Mouse (Mus musculus) testis, adult 2 months (tissue): ENCODE data around the gene Rad17.

ENCODE experiments used
- CTCF ChIP-seq: fragments of 200-500 bp; IDR thresholded peaks from 2 replicates; pipeline ENCODE4 v1.5.1; 2012; ENCODE audit warnings: low read depth, mild to moderate bottlenecking, inconsistent platforms, low read length, moderate library complexity; ENCODE audit not compliant: control insufficient read depth, insufficient read depth, insufficient replicate concordance
- POLR2A ChIP-seq: fragments of 200-500 bp; IDR thresholded peaks from 2 replicates; pipeline ENCODE4 v1.6.1; 2012; ENCODE audit warnings: low read depth, mild to moderate bottlenecking, inconsistent platforms, low read length, moderate library complexity; ENCODE audit not compliant: control insufficient read depth

- TF ChIP-seq CTCF (no peak), POLR2A (no peak)
Measured at GRCm38 (mm10) chr13:100582144-100582543, 68.7 kb downstream of the Rad17 start.
